Mouse (Mus musculus) forebrain, embryonic 15.5 days (tissue): ENCODE data around the gene Gm28308. TPM values are rescaled to one million over a fixed set of nuclear protein-coding genes. Genes with fewer than 3 reads are reported as not detected.

Source experiments
- ATAC-seq: fragments of 200-750 bp; cut with Nextera tagmentation; replicated peaks from 2 replicates; pipeline ENCODE4 v1.8.0; 2017; ENCODE audit warnings: mild to moderate bottlenecking, moderate TSS enrichment, moderate library complexity
- H3K27ac ChIP-seq: fragments of 300-500 bp; sonication (generic); replicated peaks from 2 replicates; pipeline ENCODE4 v1.5.1; 2015; ENCODE audit warnings: mild to moderate bottlenecking, inconsistent platforms
- H3K27me3 ChIP-seq: fragments of 300-500 bp; sonication (generic); 2 replicates; pipeline ENCODE4 v1.6.1; 2015; ENCODE audit warnings: inconsistent platforms
- H3K36me3 ChIP-seq: fragments of 300-500 bp; sonication (generic); 2 replicates; pipeline ENCODE4 v1.6.1; 2015; ENCODE audit warnings: mild to moderate bottlenecking, inconsistent platforms
- H3K4me1 ChIP-seq: fragments of 300-500 bp; sonication (generic); 2 replicates; pipeline ENCODE4 v1.6.1; 2015; ENCODE audit warnings: inconsistent platforms
- H3K4me2 ChIP-seq: fragments of 300-500 bp; sonication (generic); replicated peaks from 2 replicates; pipeline ENCODE4 v1.6.1; 2015; ENCODE audit warnings: mild to moderate bottlenecking, inconsistent platforms
- H3K4me3 ChIP-seq: fragments of 300-500 bp; sonication (generic); 2 replicates; pipeline ENCODE4 v1.5.1; 2015; ENCODE audit warnings: mild to moderate bottlenecking, inconsistent platforms
- H3K9ac ChIP-seq: fragments of 300-500 bp; sonication (generic); replicated peaks from 2 replicates; pipeline ENCODE4 v1.6.1; 2015; ENCODE audit warnings: mild to moderate bottlenecking, inconsistent platforms
- H3K9me3 ChIP-seq: fragments of 300-500 bp; sonication (generic); 2 replicates; pipeline ENCODE4 v1.6.1; 2016; ENCODE audit warnings: inconsistent platforms
- WGBS: fragments of 180-500 bp; shearing (Covaris S2); methylation state at CpG from one replicate; pipeline ENCODE4 v1.1.7; 2015; ENCODE audit warnings: mixed read lengths; 5-methylcytosine and 5-hydroxymethylcytosine counted together
- polyA plus RNA-seq: library from polyadenylated mRNA; unstranded; fragments of >200 nt; fragmentation: Nextera tagmentation; extraction: Ambion mirVana; gene quantifications from 2 replicates; pipeline ENCODE4 v1.2.1, GENCODE M21; 2015

The Gm28308 gene
- polyA plus RNA-seq, 1 experiment from 2014 or later, result not detected

- Histone ChIP-seq H3K4me2 (no peak overlapping the region), H3K9ac (no peak overlapping the region), H3K27ac (no peak overlapping the region), H3K36me3 (no peaks in the 10 kb centered on the region), H3K4me3 (no peak overlapping the region), H3K9me3 (no peaks in the 10 kb centered on the region), H3K27me3 (peaks cover 97% of the 10 kb centered on the region), H3K4me1 (0 out of 2 replicates have a peak, but pooled peaks cover 4% of the 10 kb centered on the region)
- peak; percentile 43 for ATAC-seq
- under 1% methylated on average over 37 of the region's 37 CpGs for WGBS
Measured at GRCm38 (mm10) chr6:52211170-52211935, 1.8 kb downstream of the Gm28308 start.

DNA sequence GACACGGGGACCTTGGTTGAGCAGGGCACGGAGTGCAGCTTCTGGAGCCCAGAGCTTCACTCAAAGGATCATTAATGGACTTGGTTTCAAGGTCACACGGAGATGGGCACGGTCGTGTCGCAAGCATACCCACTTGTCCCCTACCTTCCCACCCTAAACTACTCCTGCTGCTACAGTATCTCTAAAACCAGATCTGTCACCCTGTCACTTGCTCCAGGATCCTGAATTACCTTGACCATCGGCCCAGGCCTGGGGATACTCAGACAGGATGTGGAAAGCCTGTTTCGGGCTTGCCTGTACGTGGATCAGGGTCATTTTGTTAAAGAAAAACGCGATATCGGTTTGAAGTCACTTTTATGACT lies 3.5 kb downstream of the Gm28308 start:
- Histone ChIP-seq H3K27me3 (peaks cover 97% of the 10 kb centered on the region), H3K9me3 (no peaks in the 10 kb centered on the region), H3K4me2 (no peak overlapping the region), H3K4me1 (0 out of 2 replicates have a peak, but pooled peaks cover 4% of the 10 kb centered on the region), H3K36me3 (no peaks in the 10 kb centered on the region), H3K27ac (no peak overlapping the region), H3K9ac (no peak overlapping the region), H3K4me3 (no peak overlapping the region)
- WGBS, result 6% methylated on average over 12 of the region's 12 CpGs
- ATAC-seq, result no peak

GRCm38 (mm10) chr6:52208868-52209684 lies 4.1 kb downstream of the Gm28308 start:
- Histone ChIP-seq H3K36me3 (no peaks in the 10 kb centered on the region), H3K9me3 (no peaks in the 10 kb centered on the region), H3K27me3 (peaks cover 97% of the 10 kb centered on the region), H3K27ac (no peak overlapping the region), H3K9ac (no peak overlapping the region), H3K4me1 (peaks cover 9% of the 10 kb centered on the region), H3K4me2 (no peak overlapping the region), H3K4me3 (no peak overlapping the region)
- no peak for ATAC-seq
- WGBS, result 4% methylated on average over 18 of the region's 18 CpGs

DNA sequence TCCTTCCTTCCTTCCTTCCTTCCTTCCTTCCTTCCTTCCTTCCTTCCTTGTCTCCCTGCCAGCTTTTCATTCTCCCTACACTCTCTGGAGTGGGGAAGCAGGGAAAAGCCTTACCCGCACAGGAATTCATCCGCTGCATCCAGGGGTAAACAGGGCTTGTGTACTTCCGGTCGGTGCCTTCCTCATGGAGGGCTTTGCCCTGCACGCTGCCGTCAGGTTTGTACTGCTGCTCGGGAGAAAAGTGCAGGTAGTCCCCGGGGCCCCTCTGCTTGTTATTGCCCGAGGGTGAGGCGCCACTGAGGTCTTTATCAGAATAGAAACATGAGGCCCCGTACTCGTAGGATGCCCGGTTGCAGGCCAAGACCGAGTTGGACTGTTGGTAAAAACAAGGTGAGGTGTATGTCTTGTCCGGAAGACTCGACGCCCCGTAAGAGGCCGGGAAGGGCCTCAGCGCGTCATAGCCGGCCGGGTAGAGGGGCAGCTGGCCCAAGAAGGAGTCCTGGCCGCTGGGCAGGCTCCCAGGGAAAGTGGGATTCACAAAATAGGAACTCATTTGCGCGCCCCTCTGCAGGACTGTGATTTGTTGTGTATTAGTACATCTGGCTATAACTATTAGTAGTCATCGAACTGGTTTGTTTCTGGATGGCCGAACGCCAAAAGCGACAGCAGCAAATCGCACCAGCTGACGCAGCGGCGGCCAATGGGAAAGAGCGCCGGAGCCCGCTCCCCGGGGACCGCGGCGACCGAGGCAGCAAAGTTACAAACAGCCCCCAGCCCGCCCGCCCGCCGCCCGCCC lies 4.9 kb downstream of the Gm28308 start, which contains the start of gene Hoxa6:
Gene Hoxa6 (minus strand): TSS at position 651 of the 796 bp plus-strand sequence.
- H3K4me2 ChIP-seq, result no peak within 1 kb of the TSS
- ATAC-seq, result no peak
- no peaks in the 10 kb centered on the region for H3K9me3 ChIP-seq
- no peak within 1 kb of the TSS for H3K4me3 ChIP-seq
- H3K9ac ChIP-seq, result no peak within 1 kb of the TSS
- H3K27ac ChIP-seq, result no peak within 1 kb of the TSS
- no peaks in the 10 kb centered on the region for H3K36me3 ChIP-seq
- peaks cover 15% of the 10 kb centered on the region for H3K4me1 ChIP-seq
- WGBS, result under 1% methylated on average over 47 of the region's 47 CpGs
- peaks cover 97% of the 10 kb centered on the region for H3K27me3 ChIP-seq

GRCm38 (mm10) chr6:52207684-52207976 lies 5.5 kb downstream of the Gm28308 start:
- no peak overlapping the region for H3K27ac ChIP-seq
- H3K27me3 ChIP-seq, result peaks cover 97% of the 10 kb centered on the region
- H3K9ac ChIP-seq, result no peak overlapping the region
- no peak overlapping the region for H3K4me2 ChIP-seq
- H3K4me1 ChIP-seq, result peaks cover 11% of the 10 kb centered on the region
- no peak for ATAC-seq
- no peaks in the 10 kb centered on the region for H3K9me3 ChIP-seq
- H3K36me3 ChIP-seq, result no peaks in the 10 kb centered on the region
- no peak overlapping the region for H3K4me3 ChIP-seq

- Histone ChIP-seq H3K27me3 (peaks cover 97% of the 10 kb centered on the region), H3K9me3 (no peaks in the 10 kb centered on the region), H3K4me2 (no peak overlapping the region), H3K4me1 (peaks cover 11% of the 10 kb centered on the region), H3K36me3 (no peaks in the 10 kb centered on the region), H3K9ac (no peak overlapping the region), H3K4me3 (no peak overlapping the region), H3K27ac (no peak overlapping the region)
- under 1% methylated on average over 4 of the region's 4 CpGs for WGBS
- ATAC-seq, result no peak
Measured at GRCm38 (mm10) chr6:52206882-52207683, 6.1 kb downstream of the Gm28308 start.

- Histone ChIP-seq H3K27me3 (peaks cover 97% of the 10 kb centered on the region), H3K4me2 (no peak overlapping the region), H3K9ac (no peak overlapping the region), H3K36me3 (no peaks in the 10 kb centered on the region), H3K27ac (no peak overlapping the region), H3K4me3 (no peak overlapping the region), H3K4me1 (peaks cover 11% of the 10 kb centered on the region), H3K9me3 (no peaks in the 10 kb centered on the region)
- ATAC-seq, result no peak
- under 1% methylated on average over 55 of the region's 55 CpGs for WGBS
Measured at GRCm38 (mm10) chr6:52205638-52206621, 7.2 kb downstream of the Gm28308 start.

DNA sequence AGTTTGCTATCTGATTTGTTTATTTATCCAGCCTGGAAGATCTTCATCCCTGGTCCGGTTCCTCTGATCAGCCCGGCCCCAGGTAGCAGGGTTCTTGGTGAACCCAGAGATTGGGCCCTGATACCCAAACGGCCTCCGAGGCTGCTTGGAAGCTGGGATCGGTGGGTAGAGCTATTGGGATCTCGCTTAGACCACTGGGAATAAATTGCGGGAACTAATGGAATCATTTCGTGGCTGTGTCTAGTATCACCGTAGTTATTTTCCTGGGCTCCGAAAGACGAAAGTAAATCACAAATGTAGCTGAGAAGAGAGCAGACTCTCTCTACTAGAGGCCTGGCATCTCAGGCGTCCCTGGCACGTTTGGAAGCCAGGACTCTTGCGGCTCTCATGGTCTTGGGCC lies 7.9 kb downstream of the Gm28308 start:
- Histone ChIP-seq H3K27ac (no peak overlapping the region), H3K27me3 (peaks cover 98% of the 10 kb centered on the region), H3K9ac (no peak overlapping the region), H3K4me1 (peaks cover 11% of the 10 kb centered on the region), H3K4me2 (no peak overlapping the region), H3K4me3 (no peak overlapping the region), H3K36me3 (no peaks in the 10 kb centered on the region), H3K9me3 (no peaks in the 10 kb centered on the region)
- WGBS, result 3% methylated on average over 14 of the region's 14 CpGs
- no peak for ATAC-seq

DNA sequence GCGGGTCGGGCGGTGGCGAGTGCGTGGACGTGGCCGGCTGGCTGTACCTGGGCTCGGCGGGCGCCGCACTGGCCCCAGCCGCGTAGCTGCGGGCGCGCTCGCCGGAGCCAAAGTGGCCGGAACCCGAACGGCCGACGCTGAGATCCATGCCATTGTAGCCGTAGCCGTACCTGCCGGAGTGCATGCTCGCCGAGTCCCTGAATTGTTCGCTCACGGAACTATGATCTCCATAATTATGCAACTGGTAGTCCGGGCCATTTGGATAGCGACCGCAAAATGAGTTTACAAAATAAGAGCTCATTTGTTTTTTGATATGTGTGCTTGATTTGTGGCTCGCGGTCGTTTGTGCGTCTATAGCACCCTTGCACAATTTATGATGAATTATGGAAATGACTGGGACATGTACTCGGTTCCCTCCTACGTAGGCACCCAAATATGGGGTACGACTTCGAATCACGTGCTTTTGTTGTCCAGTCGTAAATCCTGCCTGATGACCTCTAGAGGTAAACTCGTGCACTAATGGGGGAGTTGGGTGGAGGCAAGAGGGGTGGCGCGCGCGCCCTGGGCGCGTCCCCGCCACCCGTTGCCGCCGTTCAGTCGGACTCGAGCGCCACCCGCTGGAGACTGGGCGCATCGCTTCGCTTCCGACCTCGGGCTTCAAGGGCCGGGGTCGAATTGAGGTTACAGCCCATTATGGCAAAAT lies 8.9 kb downstream of the Gm28308 start, which contains the start of gene Hoxa5:
Gene Hoxa5 (minus strand): TSS at position 538 of the 703 bp plus-strand sequence.
- no peak for ATAC-seq
- WGBS, result under 1% methylated on average over 65 of the region's 65 CpGs
- Histone ChIP-seq H3K36me3 (no peaks in the 10 kb centered on the region), H3K4me2 (peak within 1 kb of the TSS; percentile 31), H3K27me3 (peaks cover 98% of the 10 kb centered on the region), H3K4me1 (peaks cover 11% of the 10 kb centered on the region), H3K4me3 (peak within 1 kb of the TSS; percentile 12), H3K27ac (no peak within 1 kb of the TSS), H3K9ac (no peak within 1 kb of the TSS), H3K9me3 (no peaks in the 10 kb centered on the region)

DNA sequence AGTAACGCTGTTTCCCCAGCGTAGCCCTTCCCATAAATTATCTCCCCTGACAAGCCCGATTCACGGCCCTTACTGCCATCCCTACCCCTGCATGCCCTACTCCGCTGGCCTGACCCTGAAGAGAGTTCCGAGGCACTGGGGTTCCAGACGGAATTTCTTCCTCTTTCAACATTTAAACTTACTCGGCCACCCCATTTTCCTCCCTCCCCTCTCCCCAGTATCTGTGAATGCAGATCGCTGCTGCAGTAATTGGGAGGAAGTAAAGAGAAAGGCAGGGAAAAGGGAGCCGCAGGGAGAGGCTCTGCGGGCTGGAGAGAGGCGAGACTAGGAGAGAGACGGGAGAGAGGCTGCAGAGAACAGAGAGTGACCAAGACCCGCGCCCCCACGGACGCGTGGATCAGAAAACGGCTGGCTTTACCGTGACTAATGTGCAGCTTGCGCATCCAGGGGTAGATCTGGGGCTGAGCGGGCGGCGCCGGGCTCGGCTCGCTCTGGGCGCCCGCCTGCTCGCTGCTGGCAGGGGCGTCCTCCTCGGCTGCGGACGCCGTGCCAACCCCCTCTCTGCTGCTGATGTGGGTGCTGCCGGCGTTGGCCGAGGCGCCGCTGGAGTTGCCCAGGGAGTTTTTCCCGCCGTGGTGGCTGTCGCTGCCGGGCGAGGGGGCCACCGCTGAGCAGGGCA lies 9.6 kb downstream of the Gm28308 start:
- peaks cover 98% of the 10 kb centered on the region for H3K27me3 ChIP-seq
- H3K36me3 ChIP-seq, result no peaks in the 10 kb centered on the region
- peaks cover 11% of the 10 kb centered on the region for H3K4me1 ChIP-seq
- ATAC-seq, result no peak
- H3K9ac ChIP-seq, result no peak overlapping the region
- H3K4me3 ChIP-seq, result peak overlapping the region; percentile 12
- no peaks in the 10 kb centered on the region for H3K9me3 ChIP-seq
- WGBS, result 0% methylated on average over 46 of the region's 46 CpGs
- no peak overlapping the region for H3K27ac ChIP-seq
- peak overlapping the region; percentile 31 for H3K4me2 ChIP-seq
